Mouse (Mus musculus): ENCODE data around the gene Trpm1. TPM values are rescaled to one million over a fixed set of nuclear protein-coding genes. Genes with fewer than 3 reads are reported as not detected.

The Trpm1 gene
- total and polyA plus RNA-seq, 3 experiments = 0.55 TPM; not detected in 2

- peaks cover 6% of the 10 kb centered on the region for H3K27me3 ChIP-seq (ENCODE audit: insufficient read depth, low read length)
- ATAC-seq (ENCODE audit: extremely low read depth, insufficient number of reproducible peaks, low FRiP score, poor library complexity, severe bottlenecking) (no peak), DNase-seq (ENCODE audit: low spot score) (no peak)
- TF ChIP-seq GATA2 (IDR thresholded peaks at IDR 0.05; ENCODE audit: borderline replicate concordance, low read depth, low read length) = no peak
- TF ChIP-seq TAL1 (conservative IDR thresholded peaks at IDR 0.05; ENCODE audit: low read depth, low read length) = no peak
- no peak for TF ChIP-seq CTCF (IDR thresholded peaks at IDR 0.05; ENCODE audit: low read depth, low read length)
- no peak for TF ChIP-seq GATA1 (IDR thresholded peaks at IDR 0.05; ENCODE audit: borderline replicate concordance, low read length)
- TF ChIP-seq POLR2AphosphoS5 (IDR thresholded peaks at IDR 0.05; ENCODE audit: insufficient replicate concordance, low read depth, low read length) = no peak
- no peaks in the 10 kb centered on the region; the same call in 1 of the 2 replicates for H3K4me1 ChIP-seq (ENCODE audit: insufficient read depth, low read depth, low read length)
- H3K36me3 ChIP-seq (replicated peaks) = no peaks in the 10 kb centered on the region
- no peaks in the 10 kb centered on the region for H3K9me3 ChIP-seq (replicated peaks)
- H3K4me3 ChIP-seq (ENCODE audit: low read depth, low read length) = no peak overlapping the region
Measured at GRCm38 (mm10) chr7:64156918-64157690, 3.5 kb downstream of the Trpm1 start.

- DNase-seq (ENCODE audit: low spot score) (no peak), ATAC-seq (ENCODE audit: extremely low read depth, insufficient number of reproducible peaks, low FRiP score, poor library complexity, severe bottlenecking) (no peak)
- Histone ChIP-seq H3K9me3 (replicated peaks) (no peaks in the 10 kb centered on the region), H3K36me3 (replicated peaks) (no peaks in the 10 kb centered on the region), H3K4me3 (ENCODE audit: low read depth, low read length) (no peak overlapping the region), H3K4me1 (ENCODE audit: insufficient read depth, low read depth, low read length) (no peaks in the 10 kb centered on the region; the same call in 1 of the 2 replicates), H3K27me3 (ENCODE audit: insufficient read depth, low read length) (peaks cover 10% of the 10 kb centered on the region)
- TF ChIP-seq GATA1 (IDR thresholded peaks at IDR 0.05; ENCODE audit: borderline replicate concordance, low read length) (no peak), TAL1 (conservative IDR thresholded peaks at IDR 0.05; ENCODE audit: low read depth, low read length) (no peak), POLR2AphosphoS5 (IDR thresholded peaks at IDR 0.05; ENCODE audit: insufficient replicate concordance, low read depth, low read length) (no peak), GATA2 (IDR thresholded peaks at IDR 0.05; ENCODE audit: borderline replicate concordance, low read depth, low read length) (no peak), CTCF (IDR thresholded peaks at IDR 0.05; ENCODE audit: low read depth, low read length) (no peak)
Measured at GRCm38 (mm10) chr7:64158281-64159055, 4.8 kb downstream of the Trpm1 start.

GRCm38 (mm10) chr7:64159056-64159542 lies 5.5 kb downstream of the Trpm1 start:
- Histone ChIP-seq H3K4me3 (ENCODE audit: low read depth, low read length) (no peak overlapping the region), H3K9me3 (replicated peaks) (no peaks in the 10 kb centered on the region), H3K4me1 (ENCODE audit: insufficient read depth, low read depth, low read length) (no peaks in the 10 kb centered on the region; the same call in 1 of the 2 replicates), H3K27me3 (ENCODE audit: insufficient read depth, low read length) (peaks cover 11% of the 10 kb centered on the region), H3K36me3 (replicated peaks) (no peaks in the 10 kb centered on the region)
- TF ChIP-seq TAL1 (conservative IDR thresholded peaks at IDR 0.05; ENCODE audit: low read depth, low read length) (no peak), CTCF (IDR thresholded peaks at IDR 0.05; ENCODE audit: low read depth, low read length) (no peak)
- no peak for ATAC-seq (ENCODE audit: extremely low read depth, insufficient number of reproducible peaks, low FRiP score, poor library complexity, severe bottlenecking)
- no peak for DNase-seq (ENCODE audit: low spot score)

GRCm38 (mm10) chr7:64159612-64160591 lies 6.3 kb downstream of the Trpm1 start:
- TF ChIP-seq POLR2AphosphoS5 (IDR thresholded peaks at IDR 0.05; ENCODE audit: insufficient replicate concordance, low read depth, low read length) (no peak), GATA1 (IDR thresholded peaks at IDR 0.05; ENCODE audit: borderline replicate concordance, low read length) (no peak), TAL1 (conservative IDR thresholded peaks at IDR 0.05; ENCODE audit: low read depth, low read length) (no peak), CTCF (IDR thresholded peaks at IDR 0.05; ENCODE audit: low read depth, low read length) (no peak), GATA2 (IDR thresholded peaks at IDR 0.05; ENCODE audit: borderline replicate concordance, low read depth, low read length) (no peak)
- DNase-seq (ENCODE audit: low spot score) = no peak
- Histone ChIP-seq H3K4me3 (ENCODE audit: low read depth, low read length) (no peak overlapping the region), H3K36me3 (replicated peaks) (no peaks in the 10 kb centered on the region), H3K27me3 (ENCODE audit: insufficient read depth, low read length) (peaks cover 11% of the 10 kb centered on the region), H3K9me3 (replicated peaks) (no peaks in the 10 kb centered on the region), H3K4me1 (ENCODE audit: insufficient read depth, low read depth, low read length) (no peaks in the 10 kb centered on the region; the same call in 1 of the 2 replicates)
- no peak for ATAC-seq (ENCODE audit: extremely low read depth, insufficient number of reproducible peaks, low FRiP score, poor library complexity, severe bottlenecking)

- H3K36me3 ChIP-seq (replicated peaks) = no peaks in the 10 kb centered on the region
- no peak overlapping the region for H3K4me3 ChIP-seq (ENCODE audit: low read depth, low read length)
- peaks cover 5% of the 10 kb centered on the region for H3K27me3 ChIP-seq (ENCODE audit: insufficient read depth, low read length)
- no peaks in the 10 kb centered on the region; the same call in 1 of the 2 replicates for H3K4me1 ChIP-seq (ENCODE audit: insufficient read depth, low read depth, low read length)
- TF ChIP-seq GATA2 (IDR thresholded peaks at IDR 0.05; ENCODE audit: borderline replicate concordance, low read depth, low read length) (no peak), GATA1 (IDR thresholded peaks at IDR 0.05; ENCODE audit: borderline replicate concordance, low read length) (no peak), TAL1 (conservative IDR thresholded peaks at IDR 0.05; ENCODE audit: low read depth, low read length) (no peak), POLR2AphosphoS5 (IDR thresholded peaks at IDR 0.05; ENCODE audit: insufficient replicate concordance, low read depth, low read length) (no peak), CTCF (IDR thresholded peaks at IDR 0.05; ENCODE audit: low read depth, low read length) (no peak)
- no peaks in the 10 kb centered on the region for H3K9me3 ChIP-seq (replicated peaks)
- ATAC-seq (ENCODE audit: extremely low read depth, insufficient number of reproducible peaks, low FRiP score, poor library complexity, severe bottlenecking) = no peak
- DNase-seq (ENCODE audit: low spot score) = no peak
Measured at GRCm38 (mm10) chr7:64160737-64161470, 7.3 kb downstream of the Trpm1 start.
